Mouse (Mus musculus) large intestine, adult 2 months (tissue): ENCODE measurements around the gene Lgi4. TPM values are rescaled to one million over a fixed set of nuclear protein-coding genes. Genes with fewer than 3 reads are reported as not detected.

ENCODE experiments used
- polyA plus RNA-seq: library from polyadenylated mRNA; depleted of rRNA; stranded (reverse); fragments of >200 nt; gene quantifications from 2 replicates; pipeline ENCODE4 v1.2.3, GENCODE M21; 2012; rRNA removed

The Lgi4 gene
- polyA plus RNA-seq, 1 experiment, result 2.9 TPM

Other genes with a start within 250 kb of the Lgi4 start
- 11.1 and 13.6 TPM in 2 replicates for gene Ffar2, start 235.6 kb upstream of the Lgi4 start, polyA plus RNA-seq
- gene Ffar3, start 203.2 kb upstream of the Lgi4 start, polyA plus RNA-seq, result 1.6 and 2.7 TPM in 2 replicates
- 1.5 TPM in 2 replicates for gene Ffar1, start 197.8 kb upstream of the Lgi4 start, polyA plus RNA-seq
- gene Cd22, start 179.0 kb upstream of the Lgi4 start, polyA plus RNA-seq, result 15.1 and 20.1 TPM in 2 replicates
- gene Mag, start 144.5 kb upstream of the Lgi4 start, polyA plus RNA-seq, result 0.51 and 1.2 TPM in 2 replicates
- gene Hamp2, start 134.7 kb upstream of the Lgi4 start, polyA plus RNA-seq, result 0.61 and 0.71 TPM in 2 replicates
- 1.7 and 3.2 TPM in 2 replicates for gene Hamp, start 115.3 kb upstream of the Lgi4 start, polyA plus RNA-seq
- 55.1 and 74.9 TPM in 2 replicates for gene Usf2, start 102.5 kb upstream of the Lgi4 start, polyA plus RNA-seq
- gene Lsr, start 85.9 kb upstream of the Lgi4 start, polyA plus RNA-seq, result 392 and 435 TPM in 2 replicates
- 12.1 and 13.5 TPM in 2 replicates for gene Fam187b, start 85.6 kb upstream of the Lgi4 start, polyA plus RNA-seq
- gene Fxyd5, start 16.9 kb upstream of the Lgi4 start, polyA plus RNA-seq, result 49.2 and 54.5 TPM in 2 replicates
- gene Fxyd7, start 7.9 kb upstream of the Lgi4 start, polyA plus RNA-seq, result 2.6 and 4.2 TPM in 2 replicates
- 80.0 and 106 TPM in 2 replicates for gene Fxyd1, start 2.1 kb upstream of the Lgi4 start, polyA plus RNA-seq
- gene Fxyd3, start 17.4 kb downstream of the Lgi4 start, polyA plus RNA-seq, result 46.5 and 63.0 TPM in 2 replicates
- 3.8 and 4.1 TPM in 2 replicates for gene Hpn, start 55.9 kb downstream of the Lgi4 start, polyA plus RNA-seq
- 14.0 and 15.5 TPM in 2 replicates for gene Scn1b, start 67.7 kb downstream of the Lgi4 start, polyA plus RNA-seq
- gene Gramd1a, start 96.6 kb downstream of the Lgi4 start, polyA plus RNA-seq, result 45.0 and 47.4 TPM in 2 replicates
- gene Scgb2b2, start 231.2 kb downstream of the Lgi4 start, polyA plus RNA-seq, result not detected in 2 replicates
- gene Scgb1b2, start 232.5 kb downstream of the Lgi4 start, polyA plus RNA-seq, result not detected in 2 replicates